ENCODE assay signal across 28 mouse cellular contexts in the genomic region with DNA sequence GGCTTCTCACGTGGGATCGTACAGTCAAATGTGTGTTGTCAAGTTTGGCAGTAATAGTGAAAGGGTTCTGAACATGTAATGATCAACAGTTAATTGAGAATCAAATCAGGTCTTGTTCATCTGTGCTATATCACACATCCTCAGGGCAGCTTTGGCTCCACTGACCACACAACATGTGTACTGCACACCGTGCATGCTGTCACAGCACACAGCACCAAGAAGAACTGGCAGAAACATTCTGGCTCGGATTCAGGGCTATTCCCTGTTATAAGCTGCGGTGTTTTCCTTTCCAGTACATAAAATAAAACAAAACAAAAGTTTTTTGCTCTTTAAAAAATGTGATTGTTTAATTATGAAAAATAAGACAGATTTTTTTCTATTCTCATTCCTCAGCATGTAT.
"Had no signal": no experiment of that assay in that cellular context is flagged by ENCODE, and none has a peak within 500 bp of the region (broad histone marks: within the 10 kb centered on the region; RNA-seq: fewer than 3 reads in every experiment).

No protein-coding gene starts in this region.

- H3K27me3 ChIP-seq: heart, embryonic 12.5 days; hindbrain, embryonic 12.5 days; intestine, embryonic 15.5 days; limb, embryonic 12.5 days; liver, embryonic 13.5 days; liver, embryonic 15.5 days had no signal

- H3K4me2 ChIP-seq: heart, embryonic 12.5 days; hindbrain, embryonic 12.5 days; hindbrain, embryonic 14.5 days; intestine, embryonic 15.5 days; limb, embryonic 12.5 days; liver, embryonic 11.5 days; liver, embryonic 13.5 days; liver, embryonic 15.5 days had no signal

- H3K9ac ChIP-seq: heart, embryonic 12.5 days; hindbrain, embryonic 12.5 days; hindbrain, embryonic 14.5 days; intestine, embryonic 15.5 days; limb, embryonic 12.5 days; liver, embryonic 13.5 days; liver, embryonic 15.5 days had no signal

- DNase-seq: gastrocnemius, adult 2 months; gastrocnemius, postnatal 10 days; gastrocnemius, postnatal 25 days; heart, adult 2 months; heart, postnatal 10 days; heart, postnatal 4 days; kidney, adult 18-20 months; kidney, adult 8-10 months; kidney, postnatal 10 days; kidney, postnatal 25 days; kidney, postnatal 4 days; liver; liver, embryonic 13.5 days had no signal

- H3K4me3 ChIP-seq: gastrocnemius, adult 2 months; heart, adult 2 months; heart, embryonic 10.5 days; heart, embryonic 12.5 days; hindbrain, embryonic 10.5 days; hindbrain, embryonic 12.5 days; intestine, embryonic 15.5 days; layer of hippocampus, adult 2 months; left cerebral cortex, adult 2 months; limb, embryonic 10.5 days; limb, embryonic 12.5 days; liver, embryonic 13.5 days; liver, embryonic 15.5 days had no signal

- H3K9me3 ChIP-seq: heart, embryonic 10.5 days; heart, embryonic 12.5 days; hindbrain, embryonic 10.5 days; hindbrain, embryonic 12.5 days; intestine, embryonic 15.5 days; limb, embryonic 10.5 days; limb, embryonic 12.5 days; liver, embryonic 13.5 days; liver, embryonic 15.5 days had no signal

- H3K36me3 ChIP-seq: heart, embryonic 10.5 days; heart, embryonic 12.5 days; hindbrain, embryonic 10.5 days; hindbrain, embryonic 12.5 days; intestine, embryonic 15.5 days; limb, embryonic 10.5 days; limb, embryonic 12.5 days; liver, embryonic 13.5 days; liver, embryonic 15.5 days had no signal

- H3K27ac ChIP-seq: gastrocnemius, adult 2 months; heart, adult 2 months; heart, embryonic 10.5 days; hindbrain, embryonic 10.5 days; hindbrain, embryonic 12.5 days; hindbrain, embryonic 14.5 days; intestine, embryonic 15.5 days; layer of hippocampus, adult 2 months; left cerebral cortex, adult 2 months; limb, embryonic 10.5 days; limb, embryonic 12.5 days; liver, embryonic 13.5 days; liver, embryonic 15.5 days had no signal

- H3K4me1 ChIP-seq: heart, embryonic 10.5 days; heart, embryonic 12.5 days; hindbrain, embryonic 12.5 days; intestine, embryonic 15.5 days; limb, embryonic 10.5 days; limb, embryonic 12.5 days; liver, embryonic 13.5 days; liver, embryonic 15.5 days had no signal

- ATAC-seq: hindbrain, embryonic 16.5 days; inflammation-experienced regulatory T-cells, adult 6 months; intestine, embryonic 15.5 days; intestine, postnatal 0 days had no signal
